Mouse (Mus musculus) ES-E14 (cell line): Measurements from ENCODE around the gene Gm28539. TPM values are rescaled to one million over a fixed set of nuclear protein-coding genes. Genes with fewer than 3 reads are reported as not detected.
"Not testable (repeated sequence)": the region's sequence is repeated elsewhere in the genome, so short reads cannot be mapped to it uniquely, and the experiment has no call there.

Experiments used
- DNase-seq: peaks from one replicate; pipeline ENCODE4 v3.0.0-alpha.2; 2013; ENCODE audit warnings: low read depth, low spot score
- H3K27ac ChIP-seq: 2 replicates; pipeline ENCODE4 v1.5.1; 2012; ENCODE audit warnings: low read depth, mild to moderate bottlenecking, low read length, moderate library complexity, mixed read lengths; ENCODE audit not compliant: poor library complexity, insufficient read depth, severe bottlenecking
- H3K36me3 ChIP-seq: 2 replicates; pipeline ENCODE4 v1.6.1; 2012; ENCODE audit warnings: mild to moderate bottlenecking, low read length, moderate library complexity, mixed read lengths; ENCODE audit not compliant: control insufficient read depth, poor library complexity, insufficient read depth, severe bottlenecking
- H3K4me1 ChIP-seq, 2 experiments: fragments of 150-350 bp in 1 of 2; sonication (generic) in 1 of 2; 2 replicates each; pipeline ENCODE4 v1.6.1; 2012; ENCODE audit warnings: low read length in 2 of 2, mild to moderate bottlenecking in 1 of 2, mixed read lengths in 1 of 2; ENCODE audit not compliant: control insufficient read depth in 2 of 2, insufficient read depth in 2 of 2, poor library complexity in 1 of 2
- H3K4me3 ChIP-seq, 2 experiments: fragments of 150-350 bp in 1 of 2; sonication (generic) in 1 of 2; 2 replicates each; pipeline ENCODE4 v1.5.1; 2012; ENCODE audit warnings: low read length in 2 of 2, low read depth in 1 of 2, mild to moderate bottlenecking in 1 of 2, mixed read lengths in 1 of 2; ENCODE audit not compliant: insufficient read depth in 1 of 2, poor library complexity in 1 of 2, severe bottlenecking in 1 of 2
- H3K9ac ChIP-seq: 2 replicates; pipeline ENCODE4 v1.6.1; 2012; ENCODE audit warnings: low read depth, mild to moderate bottlenecking, low read length, mixed read lengths; ENCODE audit not compliant: poor library complexity, insufficient read depth, severe bottlenecking
- H3K9me3 ChIP-seq: fragments of 150-350 bp; sonication (generic); 2 replicates; pipeline ENCODE4 v1.6.1; 2012; ENCODE audit warnings: low read depth, mild to moderate bottlenecking, low read length; ENCODE audit not compliant: control insufficient read depth, insufficient read depth
- CHD2 ChIP-seq: IDR thresholded peaks from 2 replicates; pipeline ENCODE4 v1.6.1; 2014; ENCODE audit warnings: mild to moderate bottlenecking, low read depth, low read length, inconsistent platforms
- HCFC1 ChIP-seq: IDR thresholded peaks from 2 replicates; pipeline ENCODE4 v1.6.1; 2012; ENCODE audit warnings: low read length, inconsistent platforms, borderline replicate concordance; ENCODE audit not compliant: insufficient read depth
- MAFK ChIP-seq: IDR thresholded peaks from 2 replicates; pipeline ENCODE4 v1.6.1; 2014; ENCODE audit warnings: mild to moderate bottlenecking, low read depth, low read length, inconsistent platforms; ENCODE audit not compliant: insufficient read depth
- ZC3H11A ChIP-seq: IDR thresholded peaks from 2 replicates; pipeline ENCODE4 v1.6.1; 2012; ENCODE audit warnings: low read depth, mild to moderate bottlenecking, inconsistent platforms, low read length, borderline replicate concordance
- ZNF384 ChIP-seq: IDR thresholded peaks from 2 replicates; pipeline ENCODE4 v1.6.1; 2012; ENCODE audit warnings: low read depth, low read length, inconsistent platforms
- in situ Hi-C, 2 experiments: fragments of 600-800 bp; cut with MboI; formaldehyde crosslinking; loops; one replicate each; pipeline ENCODE4 v1.15.1; 2025; ENCODE audit warnings: low sequenced_read_pairs in 2 of 2, inconsistent platforms in 1 of 2; ENCODE audit not compliant: unreplicated experiment in 2 of 2
- total RNA-seq: library from RNA; depleted of rRNA; stranded (reverse); fragments of 300-350 nt; gene quantifications from 2 replicates; pipeline ENCODE4 v1.2.3, GENCODE M21; 2012

The Gm28539 gene
- total RNA-seq, 1 experiment = not detected

DNA sequence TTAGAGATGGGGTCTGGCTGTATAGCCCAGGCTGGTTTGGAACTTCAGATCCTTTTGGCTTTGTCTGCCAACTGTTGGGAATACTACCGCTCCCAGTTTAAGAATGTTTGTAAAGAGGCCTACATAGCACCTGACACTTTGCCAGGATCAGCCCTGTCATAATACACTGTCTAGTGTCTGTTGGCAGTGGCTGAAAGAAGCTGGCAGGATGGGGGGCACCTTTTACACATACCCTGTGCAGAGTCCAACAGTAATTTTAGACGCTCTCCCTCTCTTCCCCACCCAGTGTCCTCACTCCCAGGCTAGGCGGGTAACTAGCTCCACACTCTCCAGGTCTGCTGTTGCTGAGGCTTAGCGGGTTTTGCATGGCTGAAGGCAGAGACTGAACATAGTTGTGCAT, 2.0 kb downstream of the Gm28539 start:
- no peak for DNase-seq
- H3K9me3 ChIP-seq = no peaks in the 10 kb centered on the region
- H3K4me1 ChIP-seq = no peaks in the 10 kb centered on the region
- in situ Hi-C loops = no loop called here
- no peak for TF ChIP-seq CHD2
- no peak for TF ChIP-seq HCFC1
- no peak overlapping the region for H3K27ac ChIP-seq
- peaks cover 6% of the 10 kb centered on the region; the same call in 1 of the 2 replicates for H3K36me3 ChIP-seq
- no peak overlapping the region for H3K9ac ChIP-seq
- no peak overlapping the region for H3K4me3 ChIP-seq

GRCm38 (mm10) chr16:18846301-18846820, 10.0 kb downstream of the Gm28539 start:
- Histone ChIP-seq H3K36me3 (no peaks in the 10 kb centered on the region), H3K9ac (no peak overlapping the region), H3K4me3 (no peak overlapping the region), H3K27ac (no peak overlapping the region), H3K9me3 (no peaks in the 10 kb centered on the region), H3K4me1 (no peaks in the 10 kb centered on the region)
- TF ChIP-seq MAFK = no peak
- no peak for TF ChIP-seq HCFC1
- TF ChIP-seq ZC3H11A = no peak
- no peak for DNase-seq
- in situ Hi-C loops = no loop called here

GRCm38 (mm10) chr16:18849521-18850190, 13.3 kb downstream of the Gm28539 start:
- H3K4me1 ChIP-seq, H3K9me3 ChIP-seq, H3K36me3 ChIP-seq, H3K9ac ChIP-seq, DNase-seq, in situ Hi-C loops, H3K27ac ChIP-seq, H3K4me3 ChIP-seq: not testable (repeated sequence)

DNA sequence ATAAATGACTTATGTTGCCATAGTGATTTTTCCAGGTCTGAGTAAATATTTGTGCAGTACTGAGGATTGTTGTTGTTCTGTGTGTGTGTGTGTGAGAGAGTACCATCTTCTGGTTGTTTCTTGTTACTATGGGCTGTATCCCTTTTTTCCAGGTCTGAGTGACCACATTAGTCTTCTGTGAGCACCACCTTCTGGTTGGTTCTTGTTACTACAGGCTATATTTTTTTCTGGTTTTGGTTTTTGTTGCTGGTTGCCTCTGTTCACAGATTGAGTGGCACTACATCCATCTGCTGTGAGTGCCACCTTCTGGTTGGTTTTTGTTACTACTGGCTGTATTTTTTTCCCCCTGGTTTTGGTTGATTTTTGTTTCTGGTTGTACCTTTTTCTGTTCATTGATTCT, 22.2 kb downstream of the Gm28539 start:
- TF ChIP-seq HCFC1 (peak; percentile 64; the same call in 1 of the 2 replicates), MAFK (no peak), ZNF384 (peak; percentile 95), CHD2 (no peak), ZC3H11A (peak; percentile 80)
- DNase-seq = peak; percentile 90
- in situ Hi-C loops = no loop called here
- Histone ChIP-seq H3K4me3 (no peak overlapping the region), H3K36me3 (no peaks in the 10 kb centered on the region), H3K4me1 (no peaks in the 10 kb centered on the region), H3K9ac (no peak overlapping the region), H3K9me3 (no peaks in the 10 kb centered on the region), H3K27ac (no peak overlapping the region)

GRCm38 (mm10) chr16:18860186-18860585, 23.8 kb downstream of the Gm28539 start:
- no peaks in the 10 kb centered on the region for H3K4me1 ChIP-seq
- H3K36me3 ChIP-seq = no peaks in the 10 kb centered on the region
- H3K4me3 ChIP-seq = no peak overlapping the region
- TF ChIP-seq HCFC1 = no peak
- TF ChIP-seq MAFK = no peak
- TF ChIP-seq ZC3H11A = no peak
- TF ChIP-seq CHD2 = no peak
- TF ChIP-seq ZNF384 = no peak
- no peak overlapping the region for H3K9ac ChIP-seq
- DNase-seq = no peak
- in situ Hi-C loops = no loop called here
- no peaks in the 10 kb centered on the region for H3K9me3 ChIP-seq
- H3K27ac ChIP-seq = no peak overlapping the region

DNA sequence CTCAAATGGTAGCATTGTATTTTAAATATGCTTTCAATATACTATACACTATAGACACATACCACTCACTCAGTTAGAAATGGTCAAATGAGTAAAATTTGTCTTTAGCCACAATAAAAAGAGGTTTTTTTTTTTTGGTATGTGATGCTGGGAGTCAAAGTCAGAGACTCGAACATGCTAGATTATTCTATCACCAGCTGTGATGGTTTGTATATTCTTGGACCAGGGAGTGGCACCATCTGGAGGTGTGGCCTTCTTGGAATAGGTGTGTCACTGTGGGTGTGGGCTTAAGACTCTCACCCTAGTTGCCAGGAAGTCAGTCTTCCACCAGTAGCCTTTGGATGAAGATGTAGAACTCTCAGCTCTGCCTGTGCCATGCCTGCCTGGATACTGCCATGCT, 34.1 kb downstream of the Gm28539 start:
- H3K4me3 ChIP-seq, DNase-seq, in situ Hi-C loops, H3K4me1 ChIP-seq, H3K27ac ChIP-seq, H3K9me3 ChIP-seq, H3K9ac ChIP-seq: not testable (repeated sequence)
- H3K36me3 ChIP-seq = peaks cover 16% of the 10 kb centered on the region
